Mouse (Mus musculus): ENCODE measurements around the gene Trap1.

DNA sequence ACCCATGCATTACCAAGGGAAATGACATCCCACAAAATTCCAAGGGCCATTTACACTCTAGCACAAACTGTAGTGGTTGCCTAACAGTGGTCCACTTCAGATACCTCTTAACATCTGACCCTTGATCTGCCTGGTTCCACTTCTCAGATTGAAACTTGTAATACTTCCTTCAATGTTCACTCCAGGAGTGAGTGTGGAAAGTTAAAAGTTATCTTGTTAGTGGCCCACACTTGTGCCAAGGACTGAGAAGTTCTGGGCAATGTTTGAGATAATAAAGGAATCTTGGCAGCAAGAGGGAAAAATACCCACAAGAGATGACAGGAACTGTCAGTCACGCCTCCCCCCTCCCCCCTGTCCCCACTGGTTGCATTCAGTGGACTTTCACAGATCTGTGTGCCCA lies 2.0 kb upstream of the Trap1 start:
- TF ChIP-seq CTCF (IDR thresholded peaks at IDR 0.05; ENCODE audit: insufficient read depth, low read depth, low read length) (no peak), POLR2A (IDR thresholded peaks at IDR 0.05; ENCODE audit: insufficient read depth, low read depth, low read length) (no peak)
